Mouse (Mus musculus) embryonic facial prominence, embryonic 13.5 days (tissue): Measurements from ENCODE around the gene Hoxb4. TPM values are rescaled to one million over a fixed set of nuclear protein-coding genes. Genes with fewer than 3 reads are reported as not detected.

ENCODE experiments used
- ATAC-seq: fragments of 200-750 bp; cut with Nextera tagmentation; 2 replicates; pipeline ENCODE4 v1.8.0; 2017; ENCODE audit warnings: low read depth; ENCODE audit not compliant: insufficient number of reproducible peaks, insufficient read depth, low FRiP score, low TSS enrichment
- H3K27ac ChIP-seq: fragments of 300-500 bp; sonication (generic); 2 replicates; pipeline ENCODE4 v1.5.1; 2015; ENCODE audit warnings: moderate library complexity, mild to moderate bottlenecking, inconsistent platforms
- H3K27me3 ChIP-seq: fragments of 300-500 bp; sonication (generic); 2 replicates; pipeline ENCODE4 v1.6.1; 2015; ENCODE audit warnings: mild to moderate bottlenecking, inconsistent platforms
- H3K36me3 ChIP-seq: fragments of 300-500 bp; sonication (generic); 2 replicates; pipeline ENCODE4 v1.6.1; 2015; ENCODE audit warnings: mild to moderate bottlenecking, inconsistent platforms
- H3K4me1 ChIP-seq: fragments of 300-500 bp; sonication (generic); 2 replicates; pipeline ENCODE4 v1.6.1; 2015; ENCODE audit warnings: inconsistent platforms
- H3K4me2 ChIP-seq: fragments of 300-500 bp; sonication (generic); 2 replicates; pipeline ENCODE4 v1.6.1; 2015; ENCODE audit warnings: moderate library complexity, mild to moderate bottlenecking, inconsistent platforms
- H3K4me3 ChIP-seq: fragments of 300-500 bp; sonication (generic); 2 replicates; pipeline ENCODE4 v1.5.1; 2015; ENCODE audit warnings: mild to moderate bottlenecking, inconsistent platforms
- H3K9ac ChIP-seq: fragments of 300-500 bp; sonication (generic); 2 replicates; pipeline ENCODE4 v1.6.1; 2015; ENCODE audit warnings: mild to moderate bottlenecking, inconsistent platforms
- H3K9me3 ChIP-seq: fragments of 300-500 bp; sonication (generic); 2 replicates; pipeline ENCODE4 v1.6.1; 2016; ENCODE audit warnings: inconsistent platforms
- WGBS: fragments of 180-500 bp; shearing (Covaris S2); methylation state at CpG from one replicate; pipeline ENCODE4 v1.1.7; 2015; ENCODE audit warnings: mixed read lengths; 5-methylcytosine and 5-hydroxymethylcytosine counted together
- polyA plus RNA-seq: library from polyadenylated mRNA; unstranded; fragments of >200 nt; fragmentation: Nextera tagmentation; extraction: Ambion mirVana; gene quantifications from 2 replicates; pipeline ENCODE4 v1.2.1, GENCODE M21; 2015

Gene Hoxb4
- polyA plus RNA-seq, 1 experiment from 2014 or later: 0.13 TPM

DNA sequence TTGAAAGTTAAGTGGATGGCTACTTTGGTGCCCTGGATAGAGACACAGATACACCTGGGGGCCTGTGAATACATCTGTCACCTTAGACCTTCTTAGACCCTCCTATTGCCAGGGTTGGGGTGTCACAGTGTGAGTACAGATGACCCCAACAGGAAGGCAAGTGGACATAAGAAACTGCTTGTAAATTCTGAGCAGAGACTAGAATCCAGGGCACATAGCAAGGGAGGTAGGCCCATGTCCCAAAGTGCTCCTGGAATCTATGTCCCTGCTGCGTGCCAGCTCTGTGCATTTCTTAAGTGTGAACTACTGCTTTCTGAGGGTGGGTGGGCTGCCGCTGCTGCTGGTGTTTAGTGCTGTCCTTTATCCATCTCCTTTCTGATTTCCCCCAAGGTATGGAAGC, 32.7 kb downstream of the Hoxb4 start:
- Histone ChIP-seq H3K4me2 (no peak overlapping the region), H3K9ac (no peak overlapping the region), H3K4me3 (no peak overlapping the region), H3K27ac (no peak overlapping the region), H3K36me3 (no peaks in the 10 kb centered on the region), H3K4me1 (peaks cover 11% of the 10 kb centered on the region; the same call in 1 of the 2 replicates), H3K9me3 (no peaks in the 10 kb centered on the region), H3K27me3 (peaks cover 94% of the 10 kb centered on the region)
- WGBS: 10% methylated on average over 2 of the region's 2 CpGs
- no peak for ATAC-seq

DNA sequence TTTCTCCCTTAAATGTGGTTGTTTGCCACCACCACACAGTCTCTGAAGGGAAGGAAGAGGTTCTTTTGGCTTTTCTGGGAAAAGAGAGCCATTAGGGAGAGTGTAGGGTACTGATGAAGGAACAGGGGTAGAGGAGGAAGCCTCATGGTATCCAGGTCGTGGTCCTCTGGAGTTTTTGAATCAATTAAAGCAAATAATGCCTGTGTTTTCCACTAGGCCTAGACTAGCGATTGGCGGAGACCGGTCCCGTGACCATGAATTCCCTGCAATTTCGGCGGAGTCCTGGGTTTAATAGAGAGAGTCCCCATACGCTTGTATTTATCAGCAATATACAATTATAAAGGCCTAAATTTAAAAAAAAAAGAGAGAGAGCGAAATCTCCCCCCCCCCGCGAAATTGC, 33.2 kb downstream of the Hoxb4 start:
- H3K9ac ChIP-seq: no peak overlapping the region
- no peak overlapping the region for H3K4me2 ChIP-seq
- H3K9me3 ChIP-seq: no peaks in the 10 kb centered on the region
- no peak overlapping the region for H3K4me3 ChIP-seq
- H3K27me3 ChIP-seq: peaks cover 94% of the 10 kb centered on the region
- no peaks in the 10 kb centered on the region for H3K36me3 ChIP-seq
- peaks cover 11% of the 10 kb centered on the region; the same call in 1 of the 2 replicates for H3K4me1 ChIP-seq
- WGBS: 6% methylated on average over 11 of the region's 11 CpGs
- no peak for ATAC-seq
- no peak overlapping the region for H3K27ac ChIP-seq

DNA sequence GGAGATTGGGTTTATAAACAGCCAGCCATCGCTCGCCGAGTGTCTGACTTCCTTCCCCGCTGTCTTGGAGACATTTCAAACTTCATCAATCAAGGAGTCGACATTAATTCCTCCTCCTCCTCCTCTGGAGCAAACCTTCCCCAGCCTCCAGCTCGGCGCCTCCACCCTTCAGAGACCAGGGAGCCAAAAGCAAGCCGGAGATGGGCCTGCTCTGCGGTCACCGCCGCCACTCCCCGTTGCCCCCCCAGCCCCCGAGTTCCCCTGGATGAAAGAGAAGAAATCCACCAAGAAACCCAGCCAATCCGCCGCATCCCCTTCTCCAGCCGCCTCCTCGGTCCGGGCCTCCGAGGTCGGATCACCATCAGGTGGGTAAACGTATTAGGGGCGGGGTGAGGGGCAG, 33.8 kb downstream of the Hoxb4 start:
- Histone ChIP-seq H3K9me3 (no peaks in the 10 kb centered on the region), H3K4me1 (peaks cover 11% of the 10 kb centered on the region; the same call in 1 of the 2 replicates), H3K27ac (no peak overlapping the region), H3K9ac (no peak overlapping the region), H3K4me2 (no peak overlapping the region), H3K36me3 (no peaks in the 10 kb centered on the region), H3K27me3 (peaks cover 94% of the 10 kb centered on the region), H3K4me3 (no peak overlapping the region)
- WGBS: under 1% methylated on average over 22 of the region's 22 CpGs
- no peak for ATAC-seq

DNA sequence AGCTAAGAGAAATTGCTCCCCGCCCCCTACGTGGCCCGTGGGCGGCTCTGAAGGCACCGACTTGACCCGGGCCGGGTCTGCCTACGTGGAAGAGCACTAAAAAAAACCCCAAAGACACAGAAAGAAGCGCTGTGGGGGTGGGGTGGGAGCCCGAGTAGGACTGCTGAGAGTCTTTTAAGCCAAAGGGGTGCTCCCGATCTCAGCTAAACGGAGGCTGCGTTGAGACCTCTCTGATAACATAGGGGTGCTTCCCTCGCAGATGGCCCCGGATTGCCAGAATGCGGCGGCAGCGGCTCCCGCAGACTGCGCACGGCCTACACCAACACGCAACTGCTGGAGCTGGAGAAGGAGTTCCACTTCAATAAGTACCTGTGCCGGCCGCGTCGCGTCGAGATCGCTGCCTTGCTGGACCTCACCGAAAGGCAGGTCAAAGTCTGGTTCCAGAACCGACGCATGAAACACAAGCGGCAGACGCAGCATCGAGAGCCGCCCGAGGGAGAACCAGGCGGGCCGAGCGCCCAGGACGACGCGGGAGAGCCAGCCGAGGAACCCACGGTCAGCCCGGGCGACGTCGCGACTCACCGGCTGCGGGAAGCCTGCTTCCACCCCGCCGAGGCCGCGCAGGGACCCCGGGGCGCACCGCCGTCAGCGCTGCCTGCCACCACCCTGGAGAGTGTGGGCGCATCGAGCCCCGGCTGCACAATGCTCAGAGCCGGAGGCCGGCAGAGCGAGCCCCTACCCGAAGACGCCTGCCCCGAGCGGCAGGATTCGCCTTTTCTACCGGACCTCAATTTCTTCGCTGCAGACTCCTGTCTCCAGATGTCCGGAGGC, 34.8 kb downstream of the Hoxb4 start:
- Histone ChIP-seq H3K27ac (no peak overlapping the region), H3K27me3 (peaks cover 96% of the 10 kb centered on the region), H3K4me2 (no peak overlapping the region), H3K36me3 (no peaks in the 10 kb centered on the region), H3K9me3 (no peaks in the 10 kb centered on the region), H3K9ac (no peak overlapping the region), H3K4me3 (peak overlapping the region; percentile 23), H3K4me1 (peaks cover 11% of the 10 kb centered on the region; the same call in 1 of the 2 replicates)
- ATAC-seq: no peak
- WGBS: under 1% methylated on average over 75 of the region's 75 CpGs

DNA sequence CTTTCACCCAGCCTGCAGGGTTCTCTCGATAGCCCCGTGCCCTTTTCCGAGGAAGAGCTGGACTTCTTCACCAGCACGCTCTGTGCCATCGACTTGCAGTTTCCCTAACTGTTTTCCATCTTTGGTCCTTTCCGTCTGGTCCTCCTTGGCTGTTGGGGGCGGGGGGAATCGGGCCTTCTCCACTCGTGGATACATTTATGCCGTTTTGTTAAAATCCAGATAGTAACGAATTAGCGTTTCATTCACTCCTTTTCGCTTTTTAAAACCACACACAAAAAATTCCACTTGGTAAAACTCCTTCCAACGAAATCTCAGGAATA, 35.4 kb downstream of the Hoxb4 start:
- no peak overlapping the region for H3K4me2 ChIP-seq
- H3K4me1 ChIP-seq: peaks cover 11% of the 10 kb centered on the region; the same call in 1 of the 2 replicates
- H3K27ac ChIP-seq: no peak overlapping the region
- peaks cover 96% of the 10 kb centered on the region for H3K27me3 ChIP-seq
- no peaks in the 10 kb centered on the region for H3K36me3 ChIP-seq
- no peak overlapping the region for H3K9ac ChIP-seq
- no peak for ATAC-seq
- no peaks in the 10 kb centered on the region for H3K9me3 ChIP-seq
- WGBS: under 1% methylated on average over 14 of the region's 14 CpGs
- H3K4me3 ChIP-seq: peak overlapping the region; percentile 23; the same call in 1 of the 2 replicates

DNA sequence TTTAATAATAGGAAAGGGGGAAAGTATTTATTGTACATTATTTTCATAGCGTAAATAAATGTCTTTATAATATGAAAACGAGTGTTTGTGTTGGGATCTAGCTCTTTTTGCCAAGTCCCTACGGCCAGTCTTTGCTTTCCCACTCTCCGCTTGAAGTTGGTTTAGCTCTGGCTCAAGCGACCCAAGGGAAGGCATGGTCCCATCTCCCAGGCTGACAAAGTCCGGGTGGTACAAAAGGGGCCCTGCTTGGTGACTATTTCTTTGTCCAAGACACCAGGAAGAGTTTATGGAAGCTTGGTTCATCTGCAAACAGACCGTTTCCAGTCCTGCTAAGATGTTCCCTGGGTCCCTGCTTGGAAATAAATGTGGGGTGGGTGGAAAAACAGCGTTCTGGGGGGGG, 35.9 kb downstream of the Hoxb4 start:
- Histone ChIP-seq H3K27me3 (peaks cover 96% of the 10 kb centered on the region), H3K27ac (no peak overlapping the region), H3K9me3 (no peaks in the 10 kb centered on the region), H3K4me1 (peaks cover 11% of the 10 kb centered on the region; the same call in 1 of the 2 replicates), H3K9ac (no peak overlapping the region), H3K36me3 (no peaks in the 10 kb centered on the region), H3K4me3 (no peak overlapping the region), H3K4me2 (peak overlapping the region; percentile 49; the same call in 1 of the 2 replicates)
- ATAC-seq: no peak
- 7% methylated on average over 8 of the region's 8 CpGs for WGBS

DNA sequence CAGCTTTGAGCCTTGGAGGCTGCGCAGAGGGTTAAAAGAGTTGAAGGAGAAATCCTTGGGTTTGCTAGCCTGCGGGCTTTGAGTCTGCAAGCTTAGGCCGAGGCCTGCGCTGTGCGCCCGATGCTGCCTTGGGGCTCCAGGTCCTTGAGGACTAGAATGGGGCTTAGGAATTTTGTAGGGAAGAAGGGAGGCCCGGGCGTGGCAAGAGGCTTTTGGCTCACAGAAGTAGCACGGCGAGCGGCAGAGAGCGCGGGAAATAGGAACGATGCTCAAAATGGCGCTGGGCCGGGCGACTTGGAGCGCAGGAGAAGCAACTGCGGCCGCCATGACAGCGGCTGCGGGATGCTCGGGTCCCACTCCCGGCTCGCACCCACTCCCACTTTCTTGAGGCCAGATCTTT, 36.3 kb downstream of the Hoxb4 start:
- H3K4me2 ChIP-seq: peak overlapping the region; percentile 49
- no peak overlapping the region for H3K27ac ChIP-seq
- H3K9me3 ChIP-seq: no peaks in the 10 kb centered on the region
- H3K4me3 ChIP-seq: peak overlapping the region; percentile 27
- H3K27me3 ChIP-seq: peaks cover 95% of the 10 kb centered on the region
- peaks cover 11% of the 10 kb centered on the region; the same call in 1 of the 2 replicates for H3K4me1 ChIP-seq
- ATAC-seq: no peak
- WGBS: under 1% methylated on average over 25 of the region's 25 CpGs
- no peaks in the 10 kb centered on the region for H3K36me3 ChIP-seq
- H3K9ac ChIP-seq: peak overlapping the region; percentile 27; the same call in 1 of the 2 replicates

DNA sequence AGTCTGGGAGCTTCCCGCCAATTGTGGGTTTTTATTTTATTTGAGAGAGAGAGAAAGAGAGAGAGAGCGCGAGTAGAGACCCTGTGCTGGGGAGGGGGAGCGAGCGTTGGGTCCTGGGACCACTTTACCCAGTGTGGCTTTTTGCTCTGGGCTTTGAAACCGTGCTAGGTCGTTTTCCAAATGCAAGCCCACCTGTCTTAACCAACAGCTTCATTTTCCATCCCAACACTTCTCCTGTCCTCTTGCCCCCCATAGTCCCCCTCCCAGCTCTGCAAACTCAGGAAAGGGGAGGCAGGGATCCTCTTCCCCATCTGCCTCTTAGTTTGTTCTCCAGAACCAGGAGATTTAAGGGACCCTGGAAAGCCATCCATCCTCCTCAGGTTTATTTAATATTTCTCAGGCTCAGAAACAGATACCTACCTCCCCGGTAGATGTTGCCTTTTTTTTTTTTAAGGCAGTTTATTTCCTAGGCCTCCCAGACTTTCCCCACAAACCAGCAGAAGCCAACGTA, 36.8 kb downstream of the Hoxb4 start:
- Histone ChIP-seq H3K9ac (0 out of 2 replicates have a peak overlapping the region, but pooled peaks have one; percentile 27), H3K4me3 (peak overlapping the region; percentile 27; the same call in 1 of the 2 replicates), H3K27me3 (peaks cover 95% of the 10 kb centered on the region), H3K4me2 (peak overlapping the region; percentile 49), H3K36me3 (no peaks in the 10 kb centered on the region), H3K27ac (no peak overlapping the region), H3K9me3 (no peaks in the 10 kb centered on the region), H3K4me1 (peaks cover 11% of the 10 kb centered on the region; the same call in 1 of the 2 replicates)
- WGBS: 2% methylated on average over 9 of the region's 9 CpGs
- ATAC-seq: no peak

DNA sequence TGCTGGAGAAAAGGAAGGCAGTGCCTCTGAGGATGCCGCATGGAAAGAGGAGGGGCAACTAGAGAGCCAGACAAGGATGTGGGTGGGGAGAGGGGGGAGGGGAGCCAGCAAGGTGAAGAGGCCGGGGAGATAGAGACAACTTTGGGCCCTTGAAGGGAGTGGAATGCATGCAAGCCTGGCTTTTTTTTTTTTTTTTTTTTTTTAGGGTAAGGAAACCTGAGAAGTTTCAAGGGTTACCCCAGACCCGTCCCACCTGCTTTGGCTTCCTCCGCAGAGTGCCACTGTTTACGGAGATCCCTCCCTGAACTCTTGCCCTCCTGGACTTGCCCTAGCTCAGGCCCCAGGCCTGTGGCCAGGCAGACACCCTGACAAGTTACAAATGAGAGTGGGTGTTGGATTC, 45.7 kb downstream of the Hoxb4 start:
- no peak overlapping the region for H3K4me2 ChIP-seq
- H3K27me3 ChIP-seq: peaks cover 93% of the 10 kb centered on the region
- WGBS: under 1% methylated on average over 5 of the region's 5 CpGs
- H3K27ac ChIP-seq: no peak overlapping the region
- H3K4me1 ChIP-seq: no peaks in the 10 kb centered on the region
- H3K36me3 ChIP-seq: no peaks in the 10 kb centered on the region
- no peak overlapping the region for H3K9ac ChIP-seq
- no peak for ATAC-seq
- H3K4me3 ChIP-seq: no peak overlapping the region
- no peaks in the 10 kb centered on the region for H3K9me3 ChIP-seq

DNA sequence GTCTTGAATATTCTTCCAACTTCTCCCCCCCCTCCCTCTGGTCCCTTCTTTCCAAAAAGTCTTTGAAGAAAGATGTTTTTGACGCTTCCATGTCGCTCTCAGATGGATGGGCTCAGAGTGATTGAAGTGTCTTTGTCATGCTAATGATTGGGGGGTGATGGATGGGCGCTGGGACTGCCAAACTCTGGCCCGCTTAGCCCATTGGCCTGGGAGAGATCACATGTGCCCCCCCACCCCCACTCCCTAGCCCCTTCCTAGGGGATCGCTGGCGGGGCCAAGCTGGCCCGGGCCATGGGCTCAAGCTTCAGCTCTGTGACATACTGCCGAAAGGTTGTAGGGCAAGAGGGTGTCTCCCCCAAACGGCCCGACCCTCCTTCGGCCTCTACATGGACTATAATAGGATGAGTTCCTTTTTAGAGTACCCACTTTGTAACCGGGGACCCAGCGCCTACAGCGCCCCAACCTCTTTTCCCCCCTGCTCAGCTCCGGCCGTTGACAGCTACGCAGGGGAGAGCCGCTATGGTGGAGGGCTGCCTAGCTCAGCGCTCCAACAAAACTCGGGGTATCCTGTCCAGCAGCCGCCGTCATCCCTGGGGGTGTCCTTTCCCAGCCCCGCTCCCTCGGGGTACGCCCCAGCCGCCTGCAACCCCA, 47.5 kb downstream of the Hoxb4 start, which contains the start of gene Hoxb1:
TSS of gene Hoxb1 (plus strand) at position 312 of the 651 bp plus-strand sequence.
- peaks cover 96% of the 10 kb centered on the region for H3K27me3 ChIP-seq
- H3K27ac ChIP-seq: no peak within 1 kb of the TSS
- no peaks in the 10 kb centered on the region for H3K4me1 ChIP-seq
- no peak within 1 kb of the TSS for H3K4me3 ChIP-seq
- H3K4me2 ChIP-seq: no peak within 1 kb of the TSS
- no peak within 1 kb of the TSS for H3K9ac ChIP-seq
- under 1% methylated on average over 26 of the region's 26 CpGs for WGBS
- H3K36me3 ChIP-seq: no peaks in the 10 kb centered on the region
- ATAC-seq: no peak
- H3K9me3 ChIP-seq: no peaks in the 10 kb centered on the region

DNA sequence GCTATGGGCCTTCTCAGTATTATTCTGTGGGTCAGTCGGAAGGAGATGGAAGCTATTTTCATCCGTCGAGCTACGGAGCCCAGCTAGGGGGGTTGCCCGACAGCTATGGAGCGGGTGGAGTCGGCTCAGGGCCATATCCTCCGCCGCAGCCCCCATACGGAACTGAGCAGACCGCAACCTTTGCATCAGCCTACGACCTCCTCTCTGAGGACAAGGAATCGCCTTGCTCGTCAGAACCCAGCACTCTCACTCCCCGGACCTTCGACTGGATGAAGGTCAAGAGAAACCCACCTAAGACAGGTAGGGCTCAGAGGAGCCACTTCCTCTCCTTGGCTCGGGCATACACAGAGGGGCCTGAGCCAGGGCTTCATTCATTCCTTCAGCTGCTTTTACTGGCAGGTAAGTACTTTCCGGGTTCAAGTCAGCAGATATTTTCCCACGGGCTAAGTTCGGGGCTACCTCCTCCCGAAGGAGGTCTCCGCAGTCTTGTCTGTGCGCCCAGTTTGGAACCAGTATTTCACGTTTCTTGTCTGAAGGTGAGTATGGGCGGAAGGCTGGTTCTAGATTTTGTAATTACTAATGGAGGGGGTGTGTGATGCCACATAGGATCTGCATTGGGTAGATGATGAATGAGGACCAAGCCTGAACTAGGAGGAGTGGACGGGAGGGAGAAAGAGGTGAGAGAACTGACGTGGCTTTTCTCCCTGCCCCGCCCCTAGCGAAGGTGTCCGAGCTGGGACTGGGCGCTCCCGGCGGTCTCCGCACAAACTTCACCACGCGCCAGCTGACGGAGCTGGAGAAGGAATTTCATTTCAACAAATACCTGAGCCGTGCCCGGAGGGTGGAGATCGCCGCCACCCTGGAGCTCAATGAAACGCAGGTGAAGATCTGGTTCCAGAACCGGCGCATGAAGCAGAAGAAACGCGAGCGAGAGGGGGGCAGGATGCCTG, 48.3 kb downstream of the Hoxb4 start:
- no peak for ATAC-seq
- Histone ChIP-seq H3K4me1 (no peaks in the 10 kb centered on the region), H3K4me3 (no peak overlapping the region), H3K9me3 (no peaks in the 10 kb centered on the region), H3K9ac (no peak overlapping the region), H3K27ac (no peak overlapping the region), H3K36me3 (no peaks in the 10 kb centered on the region), H3K4me2 (no peak overlapping the region), H3K27me3 (peaks cover 99% of the 10 kb centered on the region)
- WGBS: 1% methylated on average over 47 of the region's 47 CpGs
